In genomic region chr2:67566566-67566965, GRCm38 (mm10) we compare ENCODE assay signal across 7 mouse cellular contexts. TPM values are rescaled to one million over a fixed set of nuclear protein-coding genes. Genes with fewer than 3 reads are reported as not detected.
DNase-seq lines count a peak whose midpoint lies in the region; ATAC-seq and TF ChIP-seq lines count a peak whose summit lies in the region.

No protein-coding gene starts in this region.

- H3K4me1 ChIP-seq in forebrain, embryonic 15.5 days = peaks cover 16% of the 10 kb centered on the region
- H3K4me1 ChIP-seq in liver, embryonic 12.5 days = 0 out of 2 replicates have a peak, but pooled peaks cover 3% of the 10 kb centered on the region

- H3K4me3 ChIP-seq in layer of hippocampus, adult 2 months = peak overlapping the region; percentile 94
- H3K4me3 ChIP-seq in forebrain, embryonic 15.5 days = peak overlapping the region; percentile 75
- peak overlapping the region; percentile 56 for H3K4me3 ChIP-seq in liver, embryonic 12.5 days

- H3K27ac ChIP-seq in layer of hippocampus, adult 2 months = peak overlapping the region; percentile 98
- H3K27ac ChIP-seq in forebrain, embryonic 15.5 days (replicated peaks) = peak overlapping the region; percentile 99
- no peak overlapping the region for H3K27ac ChIP-seq in liver, embryonic 12.5 days

- no peak for ATAC-seq in forebrain, embryonic 15.5 days (replicated peaks)
- ATAC-seq in liver, embryonic 12.5 days = no peak

- no peak for TF ChIP-seq CTCF in layer of hippocampus, adult 2 months (conservative IDR thresholded peaks at IDR 0.05)

- peak overlapping the region; percentile 82 for H3K9ac ChIP-seq in forebrain, embryonic 15.5 days (replicated peaks)
- H3K9ac ChIP-seq in liver, embryonic 12.5 days = no peak overlapping the region

- WGBS in forebrain, embryonic 15.5 days = 1% methylated on average over 12 of the region's 12 CpGs
- 5% methylated on average over 12 of the region's 12 CpGs for WGBS in liver, embryonic 12.5 days (ENCODE audit: insufficient replicate concordance)

- H3K9me3 ChIP-seq in forebrain, embryonic 15.5 days = no peaks in the 10 kb centered on the region
- no peaks in the 10 kb centered on the region for H3K9me3 ChIP-seq in liver, embryonic 12.5 days (replicated peaks)

- H3K27me3 ChIP-seq in forebrain, embryonic 15.5 days = no peaks in the 10 kb centered on the region
- peaks cover 35% of the 10 kb centered on the region for H3K27me3 ChIP-seq in liver, embryonic 12.5 days (replicated peaks)

- H3K36me3 ChIP-seq in forebrain, embryonic 15.5 days = no peaks in the 10 kb centered on the region
- no peaks in the 10 kb centered on the region for H3K36me3 ChIP-seq in liver, embryonic 12.5 days

- no peak for DNase-seq in layer of hippocampus, adult 2 months (ENCODE audit: low spot score in 2 of 2)
- no peak for DNase-seq in layer of hippocampus, adult 18-20 months (ENCODE audit: low spot score in 2 of 2)
- DNase-seq in cerebellum, adult 8-10 months = peak; percentile 13
- no peak for DNase-seq in urinary bladder, postnatal 10 days (ENCODE audit: low spot score)
- no peak for DNase-seq in ovary, postnatal 10 days (ENCODE audit: low spot score)

- peak overlapping the region; percentile 81 for H3K4me2 ChIP-seq in forebrain, embryonic 15.5 days (replicated peaks)
- peak overlapping the region; percentile 65 for H3K4me2 ChIP-seq in liver, embryonic 12.5 days

RNA-seq across cellular contexts. Expression of gene B3galt1, which starts 0.9 kb away (rescaled TPM):
- 10 to 100 TPM; 79.7 to 80.5 TPM for total RNA-seq in layer of hippocampus, adult 2 months (2021)
- total RNA-seq in layer of hippocampus, adult 18-20 months (2021) = 10 to 100 TPM; 79.0 to 82.1 TPM
- 49.9 and 56.0 TPM in 2 replicates for polyA plus RNA-seq in forebrain, embryonic 15.5 days (2015; fragmentation: Nextera tagmentation; extraction: Ambion mirVana)
- polyA plus RNA-seq in liver, embryonic 12.5 days (2016; fragmentation: Nextera tagmentation; extraction: Ambion mirVana) = 0.61 TPM in 2 replicates
